Mouse (Mus musculus) G1E (cell line): ENCODE results near the gene Nfkb1. TPM values are rescaled to one million over a fixed set of nuclear protein-coding genes. Genes with fewer than 3 reads are reported as not detected.
A peak's percentile ranks its signal among the peaks of the same experiment; 100 is the strongest.

Experiments used
- ATAC-seq: 2 replicates; pipeline ENCODE4 v1.8.0; 2016; ENCODE audit warnings: mild to moderate bottlenecking; ENCODE audit not compliant: insufficient number of reproducible peaks, poor library complexity, low FRiP score, severe bottlenecking; ENCODE audit errors: extremely low read depth
- DNase-seq: peaks from one replicate; pipeline ENCODE4 v3.0.0; 2012; ENCODE audit warnings: low spot score
- H3K27me3 ChIP-seq: 2 replicates; pipeline ENCODE4 v1.6.1; 2012; ENCODE audit warnings: mild to moderate bottlenecking, low read length, inconsistent platforms; ENCODE audit not compliant: insufficient read depth
- H3K36me3 ChIP-seq: replicated peaks from 2 replicates; pipeline ENCODE3; 2012; ENCODE audit warnings: mild to moderate bottlenecking, inconsistent platforms
- H3K4me1 ChIP-seq: 2 replicates; pipeline ENCODE4 v1.6.1; 2012; ENCODE audit warnings: low read depth, low read length, inconsistent platforms, mixed read lengths; ENCODE audit not compliant: insufficient read depth
- H3K4me3 ChIP-seq: 2 replicates; pipeline ENCODE4 v1.5.1; 2012; ENCODE audit warnings: low read depth, mild to moderate bottlenecking, inconsistent platforms, low read length, moderate library complexity, mixed read lengths
- H3K9me3 ChIP-seq: replicated peaks from 2 replicates; pipeline ENCODE4 v1.6.1; 2012; ENCODE audit warnings: inconsistent platforms
- CTCF ChIP-seq: IDR thresholded peaks from 2 replicates; pipeline ENCODE4 v1.5.1; 2012; ENCODE audit warnings: low read depth, low read length, inconsistent platforms, mixed read lengths
- GATA1 ChIP-seq: IDR thresholded peaks from 2 replicates; pipeline ENCODE4 v1.6.1; 2012; ENCODE audit warnings: borderline replicate concordance, low read length, inconsistent platforms, mixed read lengths
- GATA2 ChIP-seq: IDR thresholded peaks from 2 replicates; pipeline ENCODE4 v1.6.1; 2012; ENCODE audit warnings: low read depth, low read length, inconsistent platforms, borderline replicate concordance
- POLR2AphosphoS5 ChIP-seq: IDR thresholded peaks from 2 replicates; pipeline ENCODE4 v1.6.1; 2012; ENCODE audit warnings: low read depth, low read length, inconsistent platforms; ENCODE audit not compliant: insufficient replicate concordance
- TAL1 ChIP-seq: conservative IDR thresholded peaks from 2 replicates; pipeline ENCODE4 v1.6.1; 2012; ENCODE audit warnings: low read depth, low read length, inconsistent platforms, mixed read lengths
- polyA plus RNA-seq: library from polyadenylated mRNA; stranded (reverse); fragments of >175 nt; gene quantifications from 2 replicates; pipeline ENCODE4 v1.2.3, GENCODE M21; 2012
- total RNA-seq, 2 experiments: library from RNA; stranded (forward) in 1 of 2; stranded (reverse) in 1 of 2; fragments of 200-1000 nt in 1 of 2; fragments of >200 nt in 1 of 2; fragmentation: Nextera tagmentation in 1 of 2; gene quantifications; 2 replicates each; pipeline ENCODE4 v1.2.3; 2014 to 2017

The Nfkb1 gene
- total and polyA plus RNA-seq, 3 experiments = 3.5 to 11.0 (median 3.8) TPM

- Histone ChIP-seq H3K4me3 (peak overlapping the region; percentile 13; the same call in 1 of the 2 replicates), H3K9me3 (no peaks in the 10 kb centered on the region), H3K4me1 (peaks cover 78% of the 10 kb centered on the region), H3K27me3 (no peaks in the 10 kb centered on the region), H3K36me3 (no peaks in the 10 kb centered on the region)
- DNase-seq (no peak), ATAC-seq (no peak)
- TF ChIP-seq CTCF (no peak), POLR2AphosphoS5 (no peak), TAL1 (no peak), GATA2 (no peak), GATA1 (no peak)
Measured at GRCm38 (mm10) chr3:135640203-135640602, 51.1 kb downstream of the Nfkb1 start.

GRCm38 (mm10) chr3:135637592-135637991 lies 53.8 kb downstream of the Nfkb1 start:
- no peak for DNase-seq
- H3K36me3 ChIP-seq = no peaks in the 10 kb centered on the region
- ATAC-seq = no peak
- no peaks in the 10 kb centered on the region for H3K9me3 ChIP-seq
- TF ChIP-seq GATA1 = no peak
- TF ChIP-seq POLR2AphosphoS5 = no peak
- no peak for TF ChIP-seq CTCF
- TF ChIP-seq TAL1 = no peak
- no peak for TF ChIP-seq GATA2
- peaks cover 95% of the 10 kb centered on the region for H3K4me1 ChIP-seq
- H3K4me3 ChIP-seq = no peak overlapping the region; the same call in 1 of the 2 replicates
- H3K27me3 ChIP-seq = no peaks in the 10 kb centered on the region

GRCm38 (mm10) chr3:135636454-135636853 lies 54.9 kb downstream of the Nfkb1 start:
- Histone ChIP-seq H3K36me3 (no peaks in the 10 kb centered on the region), H3K9me3 (no peaks in the 10 kb centered on the region), H3K4me1 (peaks cover 94% of the 10 kb centered on the region), H3K27me3 (no peaks in the 10 kb centered on the region), H3K4me3 (no peak overlapping the region; the same call in 1 of the 2 replicates)
- DNase-seq (peak; percentile 41), ATAC-seq (peak; percentile 58)
- TF ChIP-seq TAL1 (no peak), CTCF (no peak), POLR2AphosphoS5 (no peak), GATA1 (no peak)

- peaks cover 94% of the 10 kb centered on the region for H3K4me1 ChIP-seq
- ATAC-seq (no peak), DNase-seq (no peak)
- H3K36me3 ChIP-seq = peaks cover under 1% of the 10 kb centered on the region
- H3K9me3 ChIP-seq = no peaks in the 10 kb centered on the region
- TF ChIP-seq CTCF (no peak), GATA1 (no peak), TAL1 (no peak)
- H3K27me3 ChIP-seq = no peaks in the 10 kb centered on the region
- peak overlapping the region; percentile 46; the same call in 1 of the 2 replicates for H3K4me3 ChIP-seq
Measured at GRCm38 (mm10) chr3:135635646-135636434, 55.5 kb downstream of the Nfkb1 start.

- Histone ChIP-seq H3K9me3 (no peaks in the 10 kb centered on the region), H3K4me3 (no peak overlapping the region), H3K27me3 (no peaks in the 10 kb centered on the region), H3K4me1 (peaks cover 94% of the 10 kb centered on the region), H3K36me3 (peaks cover 3% of the 10 kb centered on the region)
- DNase-seq (peak; percentile 15), ATAC-seq (no peak)
- TF ChIP-seq CTCF = no peak
- peak; percentile 49 for TF ChIP-seq TAL1
Measured at GRCm38 (mm10) chr3:135635030-135635429, 56.3 kb downstream of the Nfkb1 start.

- no peak for DNase-seq
- TF ChIP-seq GATA2 = no peak
- no peak for TF ChIP-seq POLR2AphosphoS5
- no peak for TF ChIP-seq GATA1
- TF ChIP-seq TAL1 = no peak
- TF ChIP-seq CTCF = no peak
- Histone ChIP-seq H3K27me3 (no peaks in the 10 kb centered on the region), H3K9me3 (no peaks in the 10 kb centered on the region), H3K4me3 (no peak overlapping the region; the same call in 1 of the 2 replicates), H3K4me1 (peaks cover 93% of the 10 kb centered on the region), H3K36me3 (peaks cover 3% of the 10 kb centered on the region)
- no peak for ATAC-seq
Measured at GRCm38 (mm10) chr3:135634275-135634674, 57.1 kb downstream of the Nfkb1 start.

- H3K4me3 ChIP-seq = no peak overlapping the region; the same call in 1 of the 2 replicates
- TF ChIP-seq GATA2 (no peak), TAL1 (peak; percentile 50; the same call in 1 of the 2 replicates), CTCF (no peak), POLR2AphosphoS5 (no peak), GATA1 (no peak)
- H3K36me3 ChIP-seq = peaks cover 5% of the 10 kb centered on the region
- DNase-seq = no peak
- H3K27me3 ChIP-seq = no peaks in the 10 kb centered on the region
- peaks cover 90% of the 10 kb centered on the region for H3K4me1 ChIP-seq
- no peaks in the 10 kb centered on the region for H3K9me3 ChIP-seq
- ATAC-seq = peak; percentile 29; the same call in 1 of the 2 replicates
Measured at GRCm38 (mm10) chr3:135631856-135632255, 59.5 kb downstream of the Nfkb1 start.
